In the genomic region with DNA sequence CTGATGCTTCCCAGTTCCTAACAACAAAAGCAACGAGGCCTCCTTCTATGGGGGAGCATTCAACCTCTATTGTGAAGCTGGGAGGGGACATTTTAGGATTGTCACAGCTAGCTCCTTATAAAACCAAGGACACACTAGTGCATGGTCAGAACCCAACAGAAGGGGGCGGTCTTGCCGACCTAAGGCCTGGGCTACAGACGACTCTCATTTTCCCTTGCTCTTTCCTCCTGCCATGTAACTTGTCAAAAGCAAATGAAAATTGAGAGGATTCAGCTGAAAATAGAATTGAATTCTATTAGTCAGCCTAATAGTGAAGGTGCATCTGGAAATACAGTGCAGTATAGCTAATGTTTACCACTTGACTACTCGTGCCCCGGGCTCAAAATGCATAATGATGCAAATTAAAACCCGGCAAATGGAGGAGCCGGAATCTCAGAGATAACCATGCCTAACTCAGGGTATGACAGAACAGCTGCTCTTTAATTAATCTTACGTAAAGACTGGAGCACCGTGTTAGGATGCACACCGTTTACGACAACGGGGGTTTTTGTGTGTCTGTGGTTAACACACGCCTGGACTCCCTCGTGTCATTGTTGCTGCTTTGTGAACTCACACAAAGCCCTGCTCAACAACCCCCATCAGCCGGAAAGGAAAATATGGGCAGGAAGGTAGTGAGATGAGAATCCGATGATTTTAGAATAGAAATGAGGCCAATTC, we compare ENCODE assay signal across 8 mouse cellular contexts.
DNase-seq lines count a peak whose midpoint lies in the region; ATAC-seq lines count a peak whose summit lies in the region.

No protein-coding gene starts in this region.

- H3K27ac ChIP-seq in forebrain, embryonic 14.5 days (ENCODE audit: low read depth, low read length), result peak overlapping the region; percentile 74
- peak overlapping the region; percentile 76 for H3K27ac ChIP-seq in midbrain, embryonic 14.5 days (replicated peaks; ENCODE audit: low read depth, low read length)
- no peak overlapping the region for H3K27ac ChIP-seq in heart, embryonic 11.5 days (ENCODE audit: low read depth, low read length)

- no peaks in the 10 kb centered on the region for H3K27me3 ChIP-seq in forebrain, embryonic 14.5 days (replicated peaks; ENCODE audit: control insufficient read depth, insufficient read depth, low read length)
- no peaks in the 10 kb centered on the region for H3K27me3 ChIP-seq in midbrain, embryonic 14.5 days (ENCODE audit: control insufficient read depth, insufficient read depth, low read length)
- H3K27me3 ChIP-seq in heart, embryonic 11.5 days (ENCODE audit: control insufficient read depth, insufficient read depth, low read length), result no peaks in the 10 kb centered on the region

- H3K9ac ChIP-seq in forebrain, embryonic 14.5 days (ENCODE audit: low read length), result no peak overlapping the region
- H3K9ac ChIP-seq in midbrain, embryonic 14.5 days (replicated peaks; ENCODE audit: low read length), result peak overlapping the region; percentile 36; the same call in 1 of the 2 replicates
- no peak overlapping the region for H3K9ac ChIP-seq in heart, embryonic 11.5 days (ENCODE audit: low read depth, low read length)

- H3K4me3 ChIP-seq in forebrain, embryonic 14.5 days (ENCODE audit: low read depth, low read length), result no peak overlapping the region
- H3K4me3 ChIP-seq in midbrain, embryonic 14.5 days (replicated peaks; ENCODE audit: low read depth, low read length), result peak overlapping the region; percentile 19; the same call in 1 of the 2 replicates
- H3K4me3 ChIP-seq in heart, embryonic 11.5 days (ENCODE audit: low read depth, low read length), result no peak overlapping the region

- H3K4me1 ChIP-seq in forebrain, embryonic 14.5 days (ENCODE audit: control insufficient read depth, insufficient read depth, low read length), result peaks cover 43% of the 10 kb centered on the region
- peaks cover 24% of the 10 kb centered on the region; the same call in 1 of the 2 replicates for H3K4me1 ChIP-seq in midbrain, embryonic 14.5 days (ENCODE audit: control insufficient read depth, insufficient read depth, low read length)
- H3K4me1 ChIP-seq in heart, embryonic 11.5 days (ENCODE audit: control insufficient read depth, insufficient read depth, low read length), result peaks cover 6% of the 10 kb centered on the region

- peak overlapping the region; percentile 31 for H3K4me2 ChIP-seq in forebrain, embryonic 14.5 days (ENCODE audit: low read length)
- peak overlapping the region; percentile 42 for H3K4me2 ChIP-seq in midbrain, embryonic 14.5 days (ENCODE audit: low read length)
- no peak overlapping the region for H3K4me2 ChIP-seq in heart, embryonic 11.5 days

- WGBS in forebrain, embryonic 14.5 days, result 18% methylated on average over 17 of the region's 17 CpGs
- 23% methylated on average over 17 of the region's 17 CpGs for WGBS in midbrain, embryonic 14.5 days
- WGBS in heart, embryonic 11.5 days (ENCODE audit: insufficient replicate concordance), result 79% methylated on average over 17 of the region's 17 CpGs

- H3K36me3 ChIP-seq in forebrain, embryonic 14.5 days (ENCODE audit: control insufficient read depth, insufficient read depth, low read length), result no peaks in the 10 kb centered on the region
- no peaks in the 10 kb centered on the region for H3K36me3 ChIP-seq in midbrain, embryonic 14.5 days (ENCODE audit: control insufficient read depth, insufficient read depth, low read length)
- no peaks in the 10 kb centered on the region for H3K36me3 ChIP-seq in heart, embryonic 11.5 days (ENCODE audit: control insufficient read depth, insufficient read depth, low read length)

- no peaks in the 10 kb centered on the region for H3K9me3 ChIP-seq in forebrain, embryonic 14.5 days (replicated peaks; ENCODE audit: control insufficient read depth, low read length)
- no peaks in the 10 kb centered on the region for H3K9me3 ChIP-seq in midbrain, embryonic 14.5 days (ENCODE audit: control insufficient read depth, low read length)
- no peaks in the 10 kb centered on the region for H3K9me3 ChIP-seq in heart, embryonic 11.5 days (replicated peaks; ENCODE audit: control insufficient read depth, low read length)

- ATAC-seq in frontal cortex, adult (ENCODE audit: low TSS enrichment), result peak; percentile 75
- peak; percentile 32 for ATAC-seq in forebrain, embryonic 14.5 days
- peak; percentile 79 for ATAC-seq in midbrain, embryonic 14.5 days (ENCODE audit: low FRiP score, low TSS enrichment)
- ATAC-seq in heart, embryonic 11.5 days (replicated peaks; ENCODE audit: insufficient number of reproducible peaks, low FRiP score, low TSS enrichment), result no peak

- no peak for DNase-seq in frontal cortex, postnatal 25 days (ENCODE audit: low spot score in 2 of 2)
- DNase-seq in WW6 (ENCODE audit: low read depth, low spot score), result peak; percentile 0
- DNase-seq in forebrain, embryonic 14.5 days (ENCODE audit: low spot score), result peak; percentile 73
- peak; percentile 79 for DNase-seq in midbrain, embryonic 14.5 days
- DNase-seq in kidney, postnatal 25 days, result no peak
- DNase-seq in heart, adult 8-10 months (ENCODE audit: low spot score), result no peak

Comparison
In these comparisons a context has a peak if more than half of its experiments do, and no peak if none do; other contexts are left out.
1. DNase-seq: peak in WW6 (single experiment), forebrain, embryonic 14.5 days (single experiment) and midbrain, embryonic 14.5 days (single experiment); none in frontal cortex, postnatal 25 days (0 of 2), kidney, postnatal 25 days (0 of 2) and heart, adult 8-10 months (single experiment).